Mouse (Mus musculus): ENCODE measurements around the gene Tmem265. TPM values are rescaled to one million over a fixed set of nuclear protein-coding genes. Genes with fewer than 3 reads are reported as not detected.

Tmem265 gene
- total RNA-seq (2015): not detected in 2 replicates
- total RNA-seq (2017): 2.5 TPM in 1 of 2 replicates, not detected in the other

DNA sequence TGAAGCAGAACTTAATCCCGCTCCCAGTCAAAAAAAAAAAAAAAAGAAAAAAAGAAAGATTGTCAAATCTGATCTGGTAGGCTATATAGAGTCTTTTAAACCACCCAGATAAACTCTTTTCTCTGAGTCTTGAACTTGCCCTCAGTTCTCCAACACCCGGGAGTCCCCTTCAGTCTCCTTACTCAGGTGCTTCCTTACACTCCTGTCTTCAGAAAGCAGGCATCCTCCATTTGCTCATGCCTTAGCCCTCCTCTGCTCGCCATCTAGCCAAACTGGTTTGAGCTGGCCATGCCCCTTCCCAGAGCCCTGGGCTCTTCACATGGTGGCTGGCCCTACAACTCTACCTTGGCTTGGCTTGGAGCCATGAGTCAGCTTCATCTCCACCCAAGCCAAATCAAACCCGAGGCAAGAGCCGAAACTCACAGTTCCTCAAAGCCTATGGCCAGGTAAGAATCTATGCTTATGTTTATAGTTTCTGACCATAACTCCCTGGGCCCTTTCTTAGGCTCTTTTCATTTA is at the start of gene Tmem265:
Gene Tmem265 (plus strand): TSS at position 51 of the 519 bp plus-strand sequence.
- no peak for ATAC-seq (ENCODE audit: poor library complexity, severe bottlenecking)

- peak; percentile 98 for ATAC-seq (ENCODE audit: poor library complexity, severe bottlenecking)
Observed at GRCm38 (mm10) chr7:127511808-127512230, 49.4 kb upstream of the Tmem265 start, which contains the start of gene Srcap. TSS of gene Srcap (plus strand) at chr7:127511983.

DNA sequence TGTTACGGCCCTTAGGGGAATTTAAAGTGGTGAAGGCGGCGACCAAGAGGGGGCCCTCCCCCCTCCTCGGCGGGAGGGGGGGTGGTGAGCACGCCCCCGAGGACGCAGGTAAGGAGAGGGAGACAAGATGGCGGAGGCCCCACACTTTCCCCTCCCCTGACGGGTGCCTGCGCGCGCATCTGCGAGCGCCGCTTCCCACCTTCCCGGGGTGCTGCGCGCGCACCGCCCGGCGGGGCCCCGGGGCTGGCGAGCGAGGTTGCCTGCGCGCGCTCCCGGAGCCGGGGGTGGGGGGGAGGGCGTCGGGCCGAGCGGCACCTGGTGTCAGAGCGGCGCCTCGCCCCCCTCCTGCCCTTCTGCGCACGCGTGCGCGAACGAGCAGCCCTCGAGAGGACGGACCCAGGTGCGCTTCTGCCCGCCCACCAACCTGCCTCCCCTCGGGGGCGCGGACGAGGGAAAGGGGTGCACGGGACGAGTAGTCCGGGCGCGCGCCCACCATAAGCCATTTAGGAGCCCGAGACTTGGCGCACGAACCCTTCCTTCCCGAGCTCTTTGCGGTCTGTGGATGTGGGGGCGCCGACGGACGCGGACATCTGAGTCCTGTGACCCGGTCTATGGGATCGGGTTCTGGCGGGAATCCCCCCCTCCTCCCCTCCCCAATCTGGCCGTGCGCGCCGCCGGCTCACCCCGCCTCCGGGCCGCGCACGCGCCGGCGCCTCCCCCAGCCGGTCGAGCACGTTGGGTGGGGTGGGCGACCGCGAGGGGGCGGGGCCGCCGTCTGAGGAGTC is 48.8 kb upstream of the Tmem265 start:
- peak; percentile 78 for ATAC-seq (ENCODE audit: poor library complexity, severe bottlenecking)

GRCm38 (mm10) chr7:127513016-127513390 is 48.2 kb upstream of the Tmem265 start:
- ATAC-seq (ENCODE audit: poor library complexity, severe bottlenecking): no peak

- ATAC-seq (ENCODE audit: poor library complexity, severe bottlenecking): no peak
Observed at GRCm38 (mm10) chr7:127513781-127514180, 47.4 kb upstream of the Tmem265 start.

GRCm38 (mm10) chr7:127515846-127516245 is 45.3 kb upstream of the Tmem265 start:
- no peak for ATAC-seq (ENCODE audit: poor library complexity, severe bottlenecking)

DNA sequence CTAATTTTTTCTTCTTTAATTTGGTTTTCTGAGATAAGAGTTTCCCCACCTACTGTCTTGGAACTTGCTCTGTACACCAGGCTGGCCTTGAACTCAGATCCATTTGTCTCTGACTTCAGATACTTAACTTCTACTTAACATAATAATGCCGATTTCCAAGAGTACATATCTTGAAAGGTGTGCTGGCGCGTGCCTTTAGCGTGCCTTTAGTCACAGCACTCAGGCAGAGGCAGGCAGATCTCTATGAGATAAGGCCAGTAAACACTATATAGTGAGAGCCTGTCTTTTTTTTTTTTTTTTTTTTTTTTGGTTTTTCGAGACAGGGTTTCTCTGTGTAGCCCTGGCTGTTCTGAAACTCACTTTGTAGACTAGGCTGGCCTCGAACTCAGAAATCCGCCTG is 44.8 kb upstream of the Tmem265 start:
- no peak for ATAC-seq (ENCODE audit: poor library complexity, severe bottlenecking)

DNA sequence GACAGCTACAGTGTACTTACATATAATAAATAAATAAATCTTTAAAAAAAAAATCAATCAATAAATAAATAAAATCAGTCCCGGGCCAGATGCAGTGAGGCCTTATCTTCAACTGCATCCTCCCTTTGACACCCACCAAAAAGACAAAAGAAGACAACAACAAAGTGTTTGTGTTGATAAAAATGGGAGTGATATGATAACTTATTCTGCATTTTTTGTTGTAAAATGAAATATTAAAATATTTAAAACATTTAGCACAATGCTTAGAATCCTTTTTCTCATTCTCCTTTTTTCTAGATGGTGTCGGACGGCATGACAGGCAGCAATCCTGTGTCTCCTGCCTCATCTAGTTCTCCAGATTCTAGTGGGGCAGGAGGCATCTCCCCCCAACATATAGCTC is 41.9 kb upstream of the Tmem265 start, which contains the start of gene Gm42715:
Gene Gm42715 (plus strand): TSS at position 301 of the 400 bp plus-strand sequence.
- ATAC-seq (ENCODE audit: poor library complexity, severe bottlenecking): no peak

- no peak for ATAC-seq (ENCODE audit: poor library complexity, severe bottlenecking)
Observed at GRCm38 (mm10) chr7:127541671-127542070, 19.5 kb upstream of the Tmem265 start.

- ATAC-seq (ENCODE audit: poor library complexity, severe bottlenecking): no peak
Observed at GRCm38 (mm10) chr7:127549116-127549835, 11.9 kb upstream of the Tmem265 start.

GRCm38 (mm10) chr7:127551558-127551957 is 9.6 kb upstream of the Tmem265 start:
- ATAC-seq (ENCODE audit: poor library complexity, severe bottlenecking): no peak

GRCm38 (mm10) chr7:127560580-127560979 is 610 bp upstream of the Tmem265 start:
- no peak for ATAC-seq (ENCODE audit: poor library complexity, severe bottlenecking)

DNA sequence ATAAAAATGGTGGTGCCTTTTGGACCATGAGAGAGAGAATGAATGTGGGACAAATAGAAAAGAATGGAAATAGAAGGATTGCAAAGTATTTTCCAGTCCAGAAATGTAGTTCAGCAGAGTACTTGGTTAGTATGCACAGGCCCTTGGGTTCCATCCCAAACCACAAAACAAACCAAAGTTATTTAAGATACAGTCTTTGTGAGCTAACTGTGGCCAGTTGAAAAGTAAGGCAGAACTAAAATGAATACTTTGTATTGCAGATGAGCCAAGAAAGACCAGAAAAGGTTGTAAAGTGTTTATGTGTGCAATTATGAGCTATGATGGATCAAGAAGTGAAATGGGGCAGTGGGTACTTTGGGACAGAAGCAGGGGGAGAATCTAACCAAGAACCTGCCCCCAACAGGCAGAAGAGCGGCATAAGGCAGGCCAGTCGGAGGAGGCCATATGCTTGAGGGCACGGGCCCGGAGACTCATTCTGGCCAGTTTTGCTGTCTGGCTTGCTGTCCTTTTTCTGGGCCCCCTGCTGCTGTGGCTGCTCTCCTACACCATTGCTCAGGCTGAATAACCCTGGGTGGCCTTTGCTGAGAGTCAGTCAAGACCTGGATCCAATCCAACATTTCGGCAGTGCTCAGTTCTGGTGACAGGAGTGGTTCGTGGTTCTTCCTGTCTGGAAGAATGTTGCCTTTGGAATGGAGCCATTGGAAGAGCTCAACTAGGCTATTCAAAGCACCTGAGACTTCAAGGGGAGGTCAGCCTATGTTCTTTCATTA is 3.4 kb downstream of the Tmem265 start:
- ATAC-seq (ENCODE audit: poor library complexity, severe bottlenecking): no peak

GRCm38 (mm10) chr7:127572895-127573471 is 11.8 kb downstream of the Tmem265 start, which contains the start of gene Phkg2:
TSS of gene Phkg2 (plus strand) at chr7:127573340.
- ATAC-seq (ENCODE audit: poor library complexity, severe bottlenecking): peak; percentile 99

DNA sequence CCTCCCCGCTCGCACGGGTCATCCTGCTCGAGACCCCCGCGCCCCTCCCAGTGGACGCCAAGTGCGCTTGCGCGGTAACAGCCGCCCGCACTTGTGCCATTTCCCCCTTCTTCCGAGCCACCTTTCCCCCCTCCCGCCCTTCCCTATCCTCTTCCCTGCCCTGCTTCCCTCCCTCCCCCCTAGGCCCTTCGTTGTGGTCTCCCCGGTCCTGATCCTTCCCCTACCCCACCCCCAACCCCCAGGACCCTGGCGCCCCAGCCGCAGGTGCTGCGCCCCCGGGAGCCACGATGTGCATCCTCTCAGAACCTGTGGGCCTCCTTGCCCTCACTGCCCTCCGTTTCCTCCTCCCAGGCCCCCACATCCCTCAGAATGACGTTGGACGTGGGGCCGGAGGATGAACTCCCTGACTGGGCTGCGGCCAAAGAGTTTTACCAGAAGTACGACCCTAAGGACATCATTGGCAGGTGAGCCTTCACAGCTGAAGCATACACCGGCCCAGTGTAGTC is 12.4 kb downstream of the Tmem265 start:
- ATAC-seq (ENCODE audit: poor library complexity, severe bottlenecking): no peak

- no peak for ATAC-seq (ENCODE audit: poor library complexity, severe bottlenecking)
Observed at GRCm38 (mm10) chr7:127574115-127574514, 12.9 kb downstream of the Tmem265 start.

DNA sequence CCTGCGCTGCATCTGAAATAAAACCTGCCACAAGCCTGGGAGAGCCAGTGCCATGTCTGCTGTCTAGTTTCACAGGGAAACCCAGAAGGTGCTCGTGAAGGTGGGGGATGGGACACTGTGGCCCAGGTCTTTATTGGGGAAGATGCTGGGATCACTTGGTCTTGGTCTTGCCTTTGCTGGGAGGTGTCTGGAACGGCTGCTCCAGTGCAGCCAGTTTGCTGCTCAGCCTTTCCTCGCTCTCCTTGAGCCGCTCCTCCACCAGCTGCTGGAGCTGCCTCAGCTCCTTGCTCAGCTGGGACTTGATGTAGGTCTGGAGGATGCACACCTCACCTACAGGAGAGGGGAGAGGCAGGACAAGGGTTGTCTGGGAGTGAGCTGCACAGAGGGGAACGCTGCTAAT is 22.1 kb downstream of the Tmem265 start:
- ATAC-seq (ENCODE audit: poor library complexity, severe bottlenecking): no peak

DNA sequence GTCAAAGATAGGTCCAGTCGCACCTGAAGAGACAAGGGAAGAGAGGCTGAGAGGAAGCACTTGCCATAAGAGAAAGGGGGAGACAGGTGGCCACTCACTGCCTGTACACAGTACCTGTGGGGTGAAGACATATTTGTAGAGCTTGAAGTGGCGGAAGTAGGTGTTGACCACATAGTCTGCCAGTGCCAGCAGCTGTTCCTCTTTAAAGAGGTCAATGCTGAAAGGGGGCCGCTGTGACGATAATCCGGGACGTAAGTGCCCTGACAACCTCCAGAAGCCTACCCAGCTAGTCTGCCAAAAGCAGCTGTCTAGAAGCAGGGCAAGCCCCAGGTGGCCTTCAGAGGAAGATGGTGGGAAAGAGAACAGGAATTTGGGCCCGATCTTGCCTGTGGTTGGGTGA is 23.8 kb downstream of the Tmem265 start:
- peak; percentile 56 for ATAC-seq (ENCODE audit: poor library complexity, severe bottlenecking)

- no peak for ATAC-seq (ENCODE audit: poor library complexity, severe bottlenecking)
Observed at GRCm38 (mm10) chr7:127586149-127586548, 25.0 kb downstream of the Tmem265 start.

DNA sequence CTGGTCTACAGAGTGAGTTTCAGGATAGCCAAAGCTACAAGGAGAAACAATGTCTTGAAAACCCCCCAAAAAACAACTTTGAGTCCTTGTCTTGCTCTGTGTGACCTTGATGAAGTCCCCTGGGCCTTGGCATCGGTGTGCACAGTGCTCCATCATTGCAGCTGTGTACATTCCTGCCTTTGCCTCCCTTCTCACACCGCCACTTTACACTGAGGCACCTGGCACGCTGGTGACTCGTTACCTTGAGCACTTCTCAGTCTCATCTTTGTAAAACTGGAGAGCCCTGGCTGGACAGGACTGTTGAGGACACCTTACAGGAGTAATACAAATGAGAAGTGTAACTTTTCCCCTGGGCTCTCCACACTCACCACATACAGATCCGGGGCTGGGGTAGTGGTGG is 26.0 kb downstream of the Tmem265 start:
- ATAC-seq (ENCODE audit: poor library complexity, severe bottlenecking): no peak
